Mouse (Mus musculus) kidney, adult 2 months (tissue): Measurements from ENCODE around the gene Ccdc136.

Experiments
- CTCF ChIP-seq: fragments of 200-500 bp; conservative IDR thresholded peaks from 2 replicates; pipeline ENCODE4 v1.5.1; 2011; ENCODE audit warnings: low read depth, mild to moderate bottlenecking, control low read depth, low read length, moderate library complexity, mixed read lengths; ENCODE audit not compliant: insufficient read depth, insufficient read length
- POLR2A ChIP-seq: fragments of 200-500 bp; IDR thresholded peaks from one replicate; pipeline ENCODE4 v1.6.1; 2011; ENCODE audit warnings: low read depth, low read length, control low read depth

DNA sequence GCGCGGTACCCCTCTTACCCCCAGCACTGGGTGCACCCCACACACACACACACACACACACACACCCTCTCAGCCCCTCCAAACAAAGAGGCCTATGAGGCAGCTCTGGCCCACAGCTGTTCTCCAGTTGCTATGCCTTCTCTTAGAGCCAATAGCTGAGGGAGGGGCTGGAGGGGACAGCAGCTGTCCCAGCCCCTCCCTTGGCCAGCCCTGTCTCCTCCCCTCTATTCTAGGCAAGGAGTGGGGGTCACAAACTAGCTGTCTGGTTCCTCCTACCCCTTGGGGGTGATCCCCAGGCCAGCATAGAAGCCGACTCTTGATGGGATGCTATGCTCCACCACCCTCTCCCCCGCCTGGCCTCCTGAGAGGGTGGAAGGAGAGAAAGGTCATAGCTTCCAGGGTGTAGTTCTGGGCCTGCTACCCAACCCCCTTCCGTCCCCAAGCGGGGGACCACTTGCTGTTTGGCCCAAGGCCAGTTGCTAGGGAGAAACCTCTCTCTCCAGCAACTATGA, 39.9 kb downstream of the Ccdc136 start:
- no peak for TF ChIP-seq POLR2A
- TF ChIP-seq CTCF, result no peak
